Mouse (Mus musculus) layer of hippocampus, adult 2 months (tissue): ENCODE results near the gene Tspyl1. TPM values are rescaled to one million over a fixed set of nuclear protein-coding genes. Genes with fewer than 3 reads are reported as not detected.
A peak's percentile ranks its signal among the peaks of the same experiment; 100 is the strongest.

Source experiments
- DNase-seq, 2 experiments: peaks; one replicate each; pipeline ENCODE4 v3.0.0; 2022; ENCODE audit warnings: low spot score in 2 of 2
- H3K27ac ChIP-seq: fragments of 200-600 bp; 2 replicates; pipeline ENCODE4 v1.8.1; 2022
- H3K4me3 ChIP-seq: fragments of 200-600 bp; 2 replicates; pipeline ENCODE4 v1.8.1; 2022; ENCODE audit warnings: mild to moderate bottlenecking
- CTCF ChIP-seq: fragments of 200-600 bp; conservative IDR thresholded peaks from 2 replicates; pipeline ENCODE4 v1.8.1; 2022; ENCODE audit warnings: antibody characterized with exemption, mild to moderate bottlenecking, moderate library complexity
- total RNA-seq, 2 experiments: library from RNA; stranded (reverse); gene quantifications; 2 replicates each; pipeline ENCODE4 v1.2.3; 2021

The Tspyl1 gene
- total RNA-seq, 2 experiments from 2014 or later = 163 to 172 TPM

DNA sequence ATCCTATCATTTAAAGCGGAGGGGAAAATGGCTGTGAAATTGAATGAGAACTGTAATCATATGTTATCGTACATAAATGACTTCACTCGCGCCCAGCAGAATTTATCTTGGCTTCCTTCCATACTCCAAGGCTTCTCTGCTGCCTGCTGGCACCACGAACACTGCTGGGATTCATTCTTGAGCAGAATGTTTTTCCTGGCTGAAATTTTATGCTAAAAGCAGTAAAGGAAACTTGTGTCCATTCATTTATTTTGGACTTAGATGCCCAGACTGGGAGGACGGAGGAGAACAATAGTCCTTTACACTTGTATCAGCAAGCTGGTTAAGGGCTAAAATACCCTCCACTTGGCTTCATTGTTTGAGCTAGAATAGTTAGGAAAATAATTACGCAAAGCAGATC is 10.3 kb upstream of the Tspyl1 start:
- TF ChIP-seq CTCF = no peak
- H3K27ac ChIP-seq = no peak overlapping the region
- peak; percentile 19 to 47 for DNase-seq
- H3K4me3 ChIP-seq = no peak overlapping the region

DNA sequence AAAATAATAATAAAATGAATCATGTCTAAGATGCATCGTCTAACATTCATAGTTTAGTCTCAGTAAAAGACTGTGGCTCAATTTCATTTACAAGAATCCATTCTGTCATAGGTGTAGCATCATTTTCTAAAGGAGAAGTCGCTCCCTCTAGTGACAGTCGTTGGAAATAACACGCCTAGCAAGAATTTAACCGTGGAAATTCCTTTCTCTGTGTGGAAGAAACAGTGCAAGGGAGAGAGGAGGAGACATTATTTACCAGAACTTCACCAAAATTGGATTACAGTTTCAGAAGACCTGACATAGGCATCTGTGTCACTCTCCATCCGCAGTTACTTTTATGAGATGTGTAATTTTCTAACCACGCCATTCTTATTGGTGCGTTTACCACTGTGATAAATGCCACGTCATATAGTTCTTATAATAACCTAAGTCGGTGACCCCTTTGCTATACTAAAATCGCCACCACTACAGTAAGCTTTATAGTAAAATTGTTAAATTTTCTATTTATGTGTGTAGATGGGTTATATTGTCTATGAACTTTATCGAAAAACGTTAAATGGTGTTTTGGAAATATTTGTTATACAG is 1.3 kb upstream of the Tspyl1 start:
- Histone ChIP-seq H3K27ac (peak overlapping the region; percentile 97), H3K4me3 (peak overlapping the region; percentile 88)
- DNase-seq = peak; percentile 57 to 70
- peak; percentile 94 for TF ChIP-seq CTCF

DNA sequence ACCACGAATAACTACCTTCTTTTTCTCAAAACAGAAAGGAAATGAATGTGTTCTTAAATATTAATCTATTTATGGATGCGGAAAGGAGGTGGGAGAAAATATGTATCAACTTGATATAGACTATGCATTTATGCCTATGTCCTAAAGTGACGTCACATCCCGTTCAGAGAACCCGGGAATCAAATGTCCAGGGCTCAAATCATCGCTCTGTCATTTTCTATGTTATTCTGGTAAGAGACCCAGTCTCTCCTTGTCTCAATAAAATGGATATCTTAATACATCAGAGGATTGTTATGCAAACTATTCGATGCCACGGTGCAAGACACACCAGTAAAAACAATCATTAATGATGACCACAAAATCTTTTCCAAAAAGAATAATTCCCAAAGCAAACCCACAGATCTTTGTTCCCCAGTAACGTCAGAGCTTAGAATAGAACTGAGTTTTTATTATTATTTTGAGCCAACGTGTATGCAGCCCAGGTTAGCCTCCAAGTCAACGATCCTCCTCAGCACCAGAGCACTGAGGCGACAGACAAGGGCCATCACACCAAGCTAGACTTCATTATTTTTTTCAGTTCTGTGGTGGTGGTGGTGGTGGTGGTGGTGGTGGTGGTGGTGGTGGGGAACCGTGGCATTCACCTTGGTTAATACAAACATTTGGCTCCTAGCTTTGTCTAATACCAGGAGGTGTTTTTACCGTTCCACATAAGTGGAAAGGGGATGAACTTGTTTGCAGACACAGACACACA is 604 bp upstream of the Tspyl1 start:
- Histone ChIP-seq H3K4me3 (peak overlapping the region; percentile 88), H3K27ac (peak overlapping the region; percentile 97)
- no peak for DNase-seq
- no peak for TF ChIP-seq CTCF

DNA sequence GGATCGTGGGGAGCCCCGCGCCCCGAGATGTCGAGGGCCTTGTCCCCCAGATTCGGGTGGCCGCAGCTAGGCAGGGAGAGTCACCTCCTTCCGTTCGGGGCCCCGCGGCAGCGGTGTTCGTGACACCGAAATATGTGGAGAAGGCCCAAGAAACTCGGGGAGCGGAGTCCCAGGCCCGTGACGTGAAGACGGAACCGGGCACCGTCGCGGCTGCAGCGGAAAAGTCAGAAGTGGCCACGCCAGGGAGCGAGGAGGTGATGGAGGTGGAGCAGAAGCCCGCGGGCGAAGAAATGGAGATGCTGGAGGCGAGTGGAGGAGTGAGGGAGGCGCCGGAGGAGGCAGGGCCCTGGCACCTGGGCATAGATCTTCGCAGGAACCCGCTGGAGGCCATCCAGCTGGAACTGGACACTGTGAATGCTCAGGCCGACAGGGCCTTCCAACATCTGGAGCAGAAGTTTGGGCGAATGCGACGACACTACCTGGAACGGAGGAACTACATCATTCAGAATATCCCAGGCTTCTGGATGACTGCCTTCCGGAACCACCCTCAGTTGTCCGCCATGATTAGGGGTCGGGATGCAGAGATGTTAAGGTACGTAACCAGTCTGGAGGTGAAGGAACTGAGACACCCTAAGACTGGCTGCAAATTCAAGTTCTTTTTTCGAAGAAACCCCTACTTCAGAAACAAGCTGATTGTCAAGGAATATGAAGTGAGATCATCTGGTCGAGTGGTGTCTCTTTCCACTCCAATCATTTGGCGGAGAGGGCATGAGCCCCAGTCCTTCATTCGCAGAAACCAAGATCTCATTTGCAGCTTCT is 639 bp downstream of the Tspyl1 start:
- H3K27ac ChIP-seq = peak overlapping the region; percentile 97
- peak overlapping the region; percentile 88 for H3K4me3 ChIP-seq
- TF ChIP-seq CTCF = no peak
- peak in 1 of 2 experiments; percentile 41 for DNase-seq

DNA sequence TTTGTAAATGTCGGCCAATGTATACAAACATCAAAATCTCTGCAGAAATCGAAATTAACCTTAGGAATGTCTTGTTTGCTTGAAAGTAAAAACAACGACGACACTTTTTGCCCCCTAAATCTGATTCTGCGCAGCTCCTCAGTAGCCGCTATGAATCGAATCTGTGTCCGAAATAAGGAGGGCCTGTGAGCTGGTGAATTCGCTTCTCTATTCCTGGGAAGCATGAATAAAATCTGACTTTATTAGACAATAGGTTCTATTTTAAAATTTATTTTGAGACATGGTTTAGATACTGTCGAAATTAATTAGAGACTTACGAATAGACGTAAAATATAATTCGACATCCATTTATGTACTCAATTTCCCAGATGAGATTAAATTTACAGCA is 14.9 kb downstream of the Tspyl1 start:
- TF ChIP-seq CTCF = no peak
- peak overlapping the region; percentile 100 for H3K27ac ChIP-seq
- DNase-seq = no peak
- peak overlapping the region; percentile 88 for H3K4me3 ChIP-seq

DNA sequence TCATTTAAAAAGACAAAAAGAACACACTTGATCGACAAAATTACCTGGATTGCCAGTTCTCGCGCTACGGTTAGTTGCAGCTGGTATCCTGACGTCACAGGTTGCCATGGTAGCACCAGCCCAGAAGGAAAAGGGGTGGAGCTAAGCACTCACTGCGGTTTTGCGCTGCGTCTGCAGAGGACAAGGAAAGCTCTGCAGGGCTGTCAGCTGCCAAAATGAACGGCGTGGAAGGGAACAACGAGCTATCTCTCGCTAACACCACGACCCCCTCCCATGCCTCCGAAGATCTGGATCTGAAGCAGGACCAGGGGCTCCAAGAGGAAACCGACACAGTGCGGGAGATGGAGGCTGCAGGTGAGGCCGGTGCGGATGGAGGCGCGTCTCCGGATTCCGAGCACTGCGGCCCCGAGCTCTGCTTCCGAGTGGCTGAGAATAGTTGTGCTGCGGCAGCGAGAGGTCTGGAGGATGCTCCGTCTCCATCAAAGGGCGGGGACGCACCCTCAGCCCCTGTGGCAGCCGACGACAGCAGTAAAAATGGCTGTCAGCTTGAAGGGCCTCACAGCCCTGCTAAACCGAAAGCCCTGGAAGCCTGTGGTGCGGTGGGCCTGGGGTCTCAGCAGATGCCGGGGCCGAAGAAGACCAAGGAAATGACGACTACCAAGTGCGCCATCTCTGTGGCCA is 15.4 kb downstream of the Tspyl1 start, which contains the start of gene Tspyl4:
Gene Tspyl4 (plus strand): TSS at position 144 of the 681 bp plus-strand sequence.
- TF ChIP-seq CTCF = no peak
- peak within 1 kb of the TSS; percentile 100 for H3K27ac ChIP-seq
- peak; percentile 94 to 96 for DNase-seq
- peak within 1 kb of the TSS; percentile 88 for H3K4me3 ChIP-seq

DNA sequence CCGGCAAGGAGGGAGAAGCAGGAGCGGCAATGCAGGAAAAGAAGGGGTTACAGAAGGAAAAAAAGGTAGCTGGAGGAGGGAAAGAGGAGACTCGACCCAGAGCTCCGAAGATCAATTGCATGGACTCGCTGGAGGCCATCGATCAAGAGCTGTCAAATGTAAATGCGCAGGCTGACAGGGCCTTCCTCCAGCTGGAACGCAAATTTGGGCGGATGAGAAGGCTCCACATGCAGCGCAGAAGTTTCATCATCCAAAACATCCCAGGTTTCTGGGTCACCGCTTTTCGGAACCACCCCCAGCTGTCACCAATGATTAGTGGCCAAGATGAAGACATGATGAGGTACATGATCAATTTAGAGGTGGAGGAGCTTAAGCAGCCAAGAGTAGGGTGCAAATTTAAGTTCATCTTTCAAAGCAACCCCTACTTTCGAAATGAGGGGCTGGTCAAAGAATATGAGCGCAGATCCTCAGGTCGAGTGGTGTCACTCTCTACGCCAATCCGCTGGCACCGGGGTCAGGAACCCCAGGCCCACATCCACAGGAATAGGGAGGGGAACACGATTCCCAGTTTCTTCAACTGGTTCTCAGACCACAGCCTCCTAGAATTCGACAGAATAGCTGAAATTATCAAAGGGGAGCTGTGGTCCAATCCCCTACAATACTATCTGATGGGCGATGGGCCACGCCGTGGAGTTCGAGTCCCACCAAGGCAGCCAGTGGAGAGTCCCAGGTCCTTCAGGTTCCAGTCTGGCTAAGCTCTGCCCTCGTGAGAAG is 16.2 kb downstream of the Tspyl1 start:
- H3K27ac ChIP-seq = peak overlapping the region; percentile 100
- no peak for TF ChIP-seq CTCF
- DNase-seq = no peak
- H3K4me3 ChIP-seq = peak overlapping the region; percentile 88

DNA sequence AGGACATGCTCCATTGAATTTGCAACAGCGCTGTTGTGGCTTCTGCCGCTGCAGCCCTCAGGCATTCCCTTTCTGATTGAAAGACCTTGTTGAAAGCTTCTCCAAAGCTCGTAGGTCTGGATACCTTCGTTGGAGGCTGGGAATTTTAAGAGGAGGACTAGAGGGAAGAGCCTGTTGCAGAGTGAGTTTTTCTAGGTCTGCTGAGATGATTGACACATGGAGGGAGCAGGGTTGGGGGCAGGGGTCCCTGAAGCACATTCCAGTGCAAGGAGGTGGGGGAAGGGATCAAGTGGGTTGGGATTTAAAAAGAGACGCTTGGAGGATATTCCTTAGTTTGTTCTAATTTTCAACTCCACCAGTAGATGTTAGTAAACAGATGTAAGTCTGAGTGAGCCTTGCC is 18.4 kb downstream of the Tspyl1 start:
- H3K27ac ChIP-seq = peak overlapping the region; percentile 100
- no peak for DNase-seq
- no peak for TF ChIP-seq CTCF
- H3K4me3 ChIP-seq = peak overlapping the region; percentile 88

DNA sequence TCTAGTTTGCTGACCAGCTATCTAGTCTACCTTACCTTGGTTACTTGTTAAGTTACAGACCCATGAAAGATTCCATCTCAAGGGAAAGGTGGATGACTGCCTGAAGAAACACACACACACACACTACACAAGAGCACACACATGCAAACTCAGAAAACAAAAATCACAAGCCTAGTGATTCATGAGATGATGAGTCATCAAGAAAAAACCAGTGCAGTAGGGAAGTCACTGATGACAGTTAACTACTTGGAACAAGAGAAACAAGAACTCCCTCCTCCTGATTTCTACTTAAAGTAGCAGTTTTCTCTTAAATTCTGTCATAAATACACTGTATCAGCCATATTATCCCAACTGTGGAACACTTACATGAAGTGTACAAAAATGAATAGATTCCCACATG is 25.1 kb downstream of the Tspyl1 start:
- H3K4me3 ChIP-seq = no peak overlapping the region
- no peak for DNase-seq
- no peak for TF ChIP-seq CTCF
- H3K27ac ChIP-seq = no peak overlapping the region

DNA sequence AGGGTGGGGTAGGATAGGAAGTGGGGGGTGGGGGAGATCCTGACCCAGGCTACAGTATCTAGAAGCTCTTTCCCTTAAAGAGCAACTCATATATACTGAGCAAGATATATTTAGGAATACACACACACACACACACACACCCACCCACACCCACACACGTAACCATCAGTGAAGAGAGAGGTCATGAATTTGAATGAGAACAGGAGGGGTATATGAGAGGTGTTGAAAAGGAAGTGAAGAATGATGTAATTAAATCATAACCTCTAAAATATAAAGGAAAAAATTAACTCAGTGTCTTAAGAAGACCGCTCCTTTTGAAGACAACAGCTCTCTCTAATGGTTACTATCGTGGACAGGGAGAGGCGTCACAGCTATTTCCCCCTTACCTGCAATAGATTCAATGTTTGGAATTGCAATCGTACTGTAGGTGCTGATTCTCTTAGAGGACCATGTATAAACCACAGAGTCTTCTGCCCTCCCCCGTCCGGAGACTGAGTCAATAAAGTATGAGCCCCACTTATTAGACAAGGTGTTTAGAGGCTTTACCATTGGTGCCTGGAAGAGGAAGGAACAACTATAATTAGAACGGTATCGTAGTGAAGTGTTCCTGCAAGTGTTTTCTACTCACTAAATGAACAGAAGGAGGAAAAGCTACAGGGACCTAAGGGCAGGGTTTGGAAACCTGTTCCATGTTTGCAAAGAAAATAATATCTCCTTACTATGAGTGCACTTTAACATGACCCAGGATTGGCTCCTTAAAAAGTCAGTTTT is 28.1 kb downstream of the Tspyl1 start:
- no peak for DNase-seq
- Histone ChIP-seq H3K4me3 (no peak overlapping the region), H3K27ac (no peak overlapping the region)
- TF ChIP-seq CTCF = no peak

DNA sequence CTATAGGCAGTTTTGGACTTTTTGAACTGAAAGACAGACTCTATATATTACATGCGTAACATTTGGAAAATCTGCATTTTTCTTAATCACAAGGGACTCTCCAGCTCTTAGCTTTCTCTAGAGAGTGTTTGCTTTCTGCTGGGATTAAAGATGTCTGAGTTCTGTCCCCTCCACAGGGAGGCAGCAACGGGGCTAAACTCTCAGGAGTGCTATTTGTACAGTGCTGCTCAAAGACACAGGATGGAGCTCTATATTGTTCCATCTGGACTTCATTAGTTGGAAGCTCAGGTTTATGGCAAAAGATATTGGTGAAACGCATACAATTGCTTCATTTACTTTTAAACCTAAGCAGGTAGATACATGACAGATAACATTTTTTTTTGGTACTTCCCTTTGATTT is 30.5 kb downstream of the Tspyl1 start:
- H3K4me3 ChIP-seq = no peak overlapping the region
- peak; percentile 65 for TF ChIP-seq CTCF
- DNase-seq = no peak
- no peak overlapping the region for H3K27ac ChIP-seq
